Mouse (Mus musculus): ENCODE measurements around the gene Zfp275. TPM values are rescaled to one million over a fixed set of nuclear protein-coding genes. Genes with fewer than 3 reads are reported as not detected.

The Zfp275 gene
- 40.1 TPM for total RNA-seq (2023)

DNA sequence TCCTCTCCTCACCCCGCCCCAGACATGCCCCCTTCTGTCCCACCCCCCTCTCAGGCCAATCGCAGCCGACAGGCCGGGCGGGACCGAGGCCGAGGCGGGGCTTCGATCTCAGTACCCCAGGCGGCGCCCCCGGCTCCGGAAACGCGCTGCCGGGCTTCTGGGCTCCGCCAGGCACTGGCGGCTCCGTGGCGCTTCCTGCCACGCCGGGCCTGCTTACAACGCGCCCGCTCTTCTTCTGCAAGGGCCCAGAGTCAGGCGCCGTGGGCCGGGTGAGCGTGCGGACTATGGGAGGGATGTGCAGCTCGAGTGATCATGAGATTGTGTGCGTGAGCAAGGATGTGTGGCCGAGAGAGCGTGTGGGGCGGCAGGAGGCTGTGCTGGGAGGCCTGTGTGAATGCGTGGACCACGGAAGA, at the start of gene Zfp275:
TSS of gene Zfp275 (plus strand) at position 139 of the 413 bp plus-strand sequence.

DNA sequence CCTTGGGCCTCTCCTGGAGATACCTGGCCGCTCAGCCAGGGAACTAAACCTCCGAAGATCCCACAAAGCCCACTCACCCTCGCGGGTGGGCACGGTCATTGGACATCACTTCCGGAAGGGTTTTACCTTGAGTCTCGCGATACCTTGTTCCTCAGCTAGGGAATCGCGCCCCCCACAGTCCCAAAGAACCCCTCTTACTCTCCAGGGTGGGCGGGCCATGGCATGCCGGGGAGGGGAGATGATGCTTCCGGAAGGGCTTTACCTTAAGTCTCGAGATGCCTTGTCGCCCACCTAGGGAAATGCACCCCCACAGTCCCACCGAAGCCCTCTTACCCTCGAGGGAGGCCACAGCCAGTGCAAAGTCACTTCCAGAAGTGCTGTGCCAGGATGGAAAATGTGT, 49.5 kb upstream of the Zfp275 start, which contains the start of the genes Xlr5a and Xlr5c:
TSS of gene Xlr5a (minus strand) at position 101 of the 400 bp plus-strand sequence.
TSS of gene Xlr5c (minus strand) at position 101 of the 400 bp plus-strand sequence.

DNA sequence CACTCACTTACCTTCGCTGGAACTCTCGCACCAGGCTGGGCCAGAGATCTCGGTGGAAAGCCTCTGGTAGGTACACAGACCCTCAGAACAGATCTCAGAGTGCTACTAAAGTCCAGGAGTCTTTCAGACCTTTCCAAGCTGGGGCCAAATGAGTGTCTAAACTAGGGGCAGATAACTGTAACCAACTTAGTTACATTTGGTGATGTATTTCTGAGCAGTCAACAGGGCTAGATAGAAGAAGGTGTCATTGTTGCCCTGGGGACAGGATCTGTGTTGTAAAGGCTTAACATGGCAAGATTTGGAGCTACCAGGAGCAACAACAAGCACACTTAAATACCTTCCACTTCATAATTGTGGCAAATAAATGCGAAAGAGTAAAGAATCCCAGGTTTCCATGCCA, 5.7 kb upstream of the Zfp275 start, which contains the start of gene Gm45015:
TSS of gene Gm45015 (minus strand) at position 101 of the 400 bp plus-strand sequence.

DNA sequence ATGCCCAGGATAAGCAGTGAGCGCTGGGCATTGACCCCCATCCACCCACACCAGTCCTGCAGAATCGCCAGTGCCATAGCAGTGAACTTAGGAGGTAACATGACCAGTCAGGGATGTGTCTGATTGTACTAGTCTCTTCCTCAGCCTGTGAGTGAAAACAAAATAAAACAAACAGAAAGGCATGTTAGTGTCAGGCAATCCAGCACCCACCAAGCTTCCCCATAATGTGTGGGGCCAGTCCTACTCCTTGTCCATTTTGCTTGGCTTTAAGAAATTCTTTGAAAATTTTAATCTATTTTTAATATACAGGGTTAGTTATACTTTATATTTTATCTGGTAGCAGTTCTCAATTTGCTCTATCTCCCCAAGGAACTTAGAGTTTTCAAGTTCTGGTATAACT, 56.2 kb downstream of the Zfp275 start, which contains the start of gene Gm18336:
TSS of gene Gm18336 (minus strand) at position 101 of the 400 bp plus-strand sequence.

Other genes starting within 250 kb of the Zfp275 start
- 2.2 TPM for gene Xlr3a, start 245.5 kb upstream of the Zfp275 start, total RNA-seq (2023)
- 1.3 TPM for gene Gm14685, start 225.6 kb upstream of the Zfp275 start, total RNA-seq (2023)
- gene Xlr5b, start 193.8 kb upstream of the Zfp275 start, total RNA-seq (2023): not detected
- 2.3 TPM for gene DXBay18, start 193.2 kb upstream of the Zfp275 start, total RNA-seq (2023)
- gene Spin2d, start 165.6 kb upstream of the Zfp275 start, total RNA-seq (2023): not detected
- 22.6 TPM for gene Xlr3b, start 150.4 kb upstream of the Zfp275 start, total RNA-seq (2023)
- 89.3 TPM for gene Xlr4b, start 128.3 kb upstream of the Zfp275 start, total RNA-seq (2023)
- 13.8 TPM for gene F8a, start 114.3 kb upstream of the Zfp275 start, total RNA-seq (2023)
- gene Xlr4c, start 99.5 kb upstream of the Zfp275 start, total RNA-seq (2023): 51.9 TPM
- not detected for gene Xlr3c, start 77.2 kb upstream of the Zfp275 start, total RNA-seq (2023)
- not detected for gene Xlr5a, start 49.6 kb upstream of the Zfp275 start, total RNA-seq (2023)
- gene Xlr5c, start 49.6 kb upstream of the Zfp275 start, total RNA-seq (2023): not detected
- gene Gm45015, start 5.8 kb upstream of the Zfp275 start, total RNA-seq (2023): not detected
- gene Gm18336, start 56.1 kb downstream of the Zfp275 start, total RNA-seq (2023): not detected
- gene Zfp92, start 68.5 kb downstream of the Zfp275 start, total RNA-seq (2023): not detected
- gene Trex2, start 92.7 kb downstream of the Zfp275 start, total RNA-seq (2023): not detected
- 22.9 TPM for gene Haus7, start 116.4 kb downstream of the Zfp275 start, total RNA-seq (2023)
- gene Bgn, start 141.0 kb downstream of the Zfp275 start, total RNA-seq (2023): 0.43 TPM
- not detected for gene Atp2b3, start 160.5 kb downstream of the Zfp275 start, total RNA-seq (2023)

Data from CD8-positive naive resting alpha-beta T cell, adult 57 days (primary cell).